20 mouse cellular contexts compared by ENCODE assay signal in genomic region chr7:78835656-78836055, GRCm38 (mm10). TPM values are rescaled to one million over a fixed set of nuclear protein-coding genes. Genes with fewer than 3 reads are reported as not detected.
DNase-seq lines count a peak whose midpoint lies in the region; ATAC-seq and TF ChIP-seq lines count a peak whose summit lies in the region.
"Had no signal": no experiment of that assay in that cellular context is flagged by ENCODE, and none has a peak within 500 bp of the region (broad histone marks: within the 10 kb centered on the region; RNA-seq: fewer than 3 reads in every experiment).

No protein-coding gene starts in this region.

- H3K79me2 ChIP-seq in liver, adult 2 months (ENCODE audit: control insufficient read depth, insufficient read depth, low read length): no peaks in the 10 kb centered on the region

- H3K9ac ChIP-seq in liver, adult 2 months (ENCODE audit: low read depth, low read length): no peak overlapping the region
- H3K9ac ChIP-seq: forebrain, embryonic 13.5 days; hindbrain, embryonic 12.5 days; hindbrain, embryonic 15.5 days had no signal

- no peak for TF ChIP-seq POLR2A in liver, adult 2 months (IDR thresholded peaks at IDR 0.05; ENCODE audit: extremely low read depth, insufficient read depth, low read length)

- no peaks in the 10 kb centered on the region for H3K9me3 ChIP-seq in megakaryocyte, embryonic 14.5 days
- H3K9me3 ChIP-seq: forebrain, embryonic 10.5 days; forebrain, embryonic 13.5 days; heart, embryonic 10.5 days; hindbrain, embryonic 12.5 days; hindbrain, embryonic 15.5 days had no signal

- DNase-seq in gastrocnemius, adult 2 months: no peak
- DNase-seq in gastrocnemius, postnatal 10 days: no peak
- DNase-seq in liver, adult 2 months (ENCODE audit: extremely low read depth, low read depth, low spot score): peak; percentile 13
- no peak for DNase-seq in liver
- DNase-seq: adrenal gland, adult 8-10 months; adrenal gland, postnatal 25 days; cerebellum, adult 18-20 months; cerebellum, adult 9-10 months; cerebellum, postnatal 14 days; gastrocnemius, postnatal 25 days; heart, adult 2 months had no signal

- intact Hi-C loops in gastrocnemius, adult 2 months (cut with DNase I): no loop called here

- peaks cover 2% of the 10 kb centered on the region; the same call in 1 of the 2 replicates for H3K4me1 ChIP-seq in liver, adult 2 months (ENCODE audit: control insufficient read depth, insufficient read depth, low read length)
- peaks cover 61% of the 10 kb centered on the region for H3K4me1 ChIP-seq in megakaryocyte, embryonic 14.5 days
- H3K4me1 ChIP-seq: forebrain, embryonic 13.5 days; heart, embryonic 10.5 days; hindbrain, embryonic 12.5 days; hindbrain, embryonic 15.5 days had no signal

- 35% methylated on average over 4 of the region's 4 CpGs for WGBS in liver, adult 2 months

- peak overlapping the region; percentile 13; the same call in 1 of the 2 replicates for H3K27ac ChIP-seq in gastrocnemius, adult 2 months
- no peak overlapping the region; the same call in 1 of the 2 replicates for H3K27ac ChIP-seq in liver, adult 2 months (replicated peaks; ENCODE audit: insufficient read depth, low read depth, low read length)
- H3K27ac ChIP-seq: forebrain, embryonic 10.5 days; forebrain, embryonic 13.5 days; heart, adult 2 months; heart, embryonic 10.5 days; hindbrain, embryonic 12.5 days; hindbrain, embryonic 15.5 days had no signal

- H3K27me3 ChIP-seq in liver, adult 2 months (ENCODE audit: control insufficient read depth, insufficient read depth, low read length): no peaks in the 10 kb centered on the region
- no peaks in the 10 kb centered on the region for H3K27me3 ChIP-seq in megakaryocyte, embryonic 14.5 days (replicated peaks)
- H3K27me3 ChIP-seq: forebrain, embryonic 13.5 days; hindbrain, embryonic 12.5 days; hindbrain, embryonic 15.5 days had no signal

- H3K36me3 ChIP-seq in liver, adult 2 months (ENCODE audit: control insufficient read depth, insufficient read depth, low read length): peaks cover 14% of the 10 kb centered on the region; the same call in 1 of the 2 replicates
- peaks cover 52% of the 10 kb centered on the region for H3K36me3 ChIP-seq in megakaryocyte, embryonic 14.5 days (replicated peaks; ENCODE audit: low read length)

- no peak for TF ChIP-seq CTCF in gastrocnemius, adult 2 months (IDR thresholded peaks at IDR 0.05)
- no peak for TF ChIP-seq CTCF in liver, adult 2 months (IDR thresholded peaks at IDR 0.05; ENCODE audit: low read depth, low read length)

- no peak overlapping the region for H3K4me3 ChIP-seq in gastrocnemius, adult 2 months
- H3K4me3 ChIP-seq in liver, adult 2 months (ENCODE audit: insufficient read depth, low read depth, low read length): no peak overlapping the region; the same call in 1 of the 2 replicates
- H3K4me3 ChIP-seq in megakaryocyte, embryonic 14.5 days (replicated peaks): peak overlapping the region; percentile 23
- H3K4me3 ChIP-seq: forebrain, embryonic 10.5 days; forebrain, embryonic 13.5 days; heart, adult 2 months; heart, embryonic 10.5 days; hindbrain, embryonic 12.5 days; hindbrain, embryonic 15.5 days had no signal

- no peak for ATAC-seq in megakaryocyte, adult 5-6 weeks (ENCODE audit: poor library complexity, severe bottlenecking)
- ATAC-seq: activated CD4-positive, CD25-positive, alpha-beta regulatory T cell, adult 4 months; forebrain, embryonic 13.5 days; forebrain, embryonic 16.5 days had no signal

RNA-seq across cellular contexts. Expression of gene Det1, which starts 11.4 kb away (rescaled TPM):
- total RNA-seq in gastrocnemius, adult 2 months (2021): 10 to 100 TPM; 17.9 to 22.1 TPM
- 10 to 100 TPM in 1 of 2 experiments, 1 to 10 TPM in 1; 7.3 to 10.3 TPM for total RNA-seq in gastrocnemius, postnatal 10 days (2021)
- 5.3 and 5.8 TPM in 2 replicates for total RNA-seq in liver, adult 2 months (2014; rRNA removed)
- polyA plus RNA-seq in liver, adult 2 months (2012; rRNA removed): 7.9 and 8.0 TPM in 2 replicates
- 1.0 and 1.9 TPM in 2 replicates for polyA plus RNA-seq in megakaryocyte, embryonic 14.5 days (2012; ENCODE audit: insufficient read depth, low replicate concordance)
- 10.6 and 10.7 TPM in 2 replicates for total RNA-seq in megakaryocyte, adult 5-6 weeks (2015)
- 7.2 and 9.3 TPM in 2 replicates for total RNA-seq in megakaryocyte, adult 5-6 weeks (2017)

RNA-seq across cellular contexts. Expression of gene Mrpl46, which starts 52.3 kb away (rescaled TPM):
- 10 to 100 TPM; 22.3 to 34.2 TPM for total RNA-seq in gastrocnemius, adult 2 months (2021)
- 10 to 100 TPM; 27.1 to 35.4 TPM for total RNA-seq in gastrocnemius, postnatal 10 days (2021)
- total RNA-seq in liver, adult 2 months (2014; rRNA removed): 23.2 and 30.2 TPM in 2 replicates
- polyA plus RNA-seq in liver, adult 2 months (2012; rRNA removed): 18.6 and 22.7 TPM in 2 replicates
- 14.3 TPM in 1 of 2 replicates, not detected in the other for polyA plus RNA-seq in megakaryocyte, embryonic 14.5 days (2012; ENCODE audit: insufficient read depth, low replicate concordance)
- total RNA-seq in megakaryocyte, adult 5-6 weeks (2015): 20.6 and 32.0 TPM in 2 replicates
- 29.3 TPM in 2 replicates for total RNA-seq in megakaryocyte, adult 5-6 weeks (2017)

RNA-seq across cellular contexts. Expression of gene Mrps11, which starts 52.7 kb away (rescaled TPM):
- total RNA-seq in gastrocnemius, adult 2 months (2021): 10 to 100 TPM; 27.7 to 37.1 TPM
- total RNA-seq in gastrocnemius, postnatal 10 days (2021): 10 to 100 TPM; 24.1 to 24.4 TPM
- total RNA-seq in liver, adult 2 months (2014; rRNA removed): 32.4 and 35.4 TPM in 2 replicates
- polyA plus RNA-seq in liver, adult 2 months (2012; rRNA removed): 26.4 and 27.0 TPM in 2 replicates
- polyA plus RNA-seq in megakaryocyte, embryonic 14.5 days (2012; ENCODE audit: insufficient read depth, low replicate concordance): 142 and 156 TPM in 2 replicates
- total RNA-seq in megakaryocyte, adult 5-6 weeks (2015): 21.8 and 24.9 TPM in 2 replicates
- 33.7 and 45.6 TPM in 2 replicates for total RNA-seq in megakaryocyte, adult 5-6 weeks (2017)

RNA-seq across cellular contexts. Expression of gene Aen, which starts 60.0 kb away (rescaled TPM):
- total RNA-seq in gastrocnemius, adult 2 months (2021): 10 to 100 TPM; 51.7 to 52.0 TPM
- total RNA-seq in gastrocnemius, postnatal 10 days (2021): 10 to 100 TPM; 22.7 to 27.1 TPM
- total RNA-seq in liver, adult 2 months (2014; rRNA removed): 6.5 and 8.1 TPM in 2 replicates
- 22.8 and 25.3 TPM in 2 replicates for polyA plus RNA-seq in liver, adult 2 months (2012; rRNA removed)
- 34.1 and 96.8 TPM in 2 replicates for polyA plus RNA-seq in megakaryocyte, embryonic 14.5 days (2012; ENCODE audit: insufficient read depth, low replicate concordance)
- total RNA-seq in megakaryocyte, adult 5-6 weeks (2015): 3.9 and 5.6 TPM in 2 replicates
- 13.2 and 18.4 TPM in 2 replicates for total RNA-seq in megakaryocyte, adult 5-6 weeks (2017)
